Mouse (Mus musculus) gastrocnemius, postnatal 25 days (tissue): ENCODE data around the gene Pyy. TPM values are rescaled to one million over a fixed set of nuclear protein-coding genes. Genes with fewer than 3 reads are reported as not detected.

Source experiments
- DNase-seq: peaks from one replicate; pipeline ENCODE4 v3.0.0; 2022
- total RNA-seq, 2 experiments: library from RNA; stranded (reverse); gene quantifications; 1 replicate in 1 of 2; 2 replicates in 1 of 2; pipeline ENCODE4 v1.2.3; 2021

The Pyy gene
- total RNA-seq, 2 experiments from 2014 or later: not detected

DNA sequence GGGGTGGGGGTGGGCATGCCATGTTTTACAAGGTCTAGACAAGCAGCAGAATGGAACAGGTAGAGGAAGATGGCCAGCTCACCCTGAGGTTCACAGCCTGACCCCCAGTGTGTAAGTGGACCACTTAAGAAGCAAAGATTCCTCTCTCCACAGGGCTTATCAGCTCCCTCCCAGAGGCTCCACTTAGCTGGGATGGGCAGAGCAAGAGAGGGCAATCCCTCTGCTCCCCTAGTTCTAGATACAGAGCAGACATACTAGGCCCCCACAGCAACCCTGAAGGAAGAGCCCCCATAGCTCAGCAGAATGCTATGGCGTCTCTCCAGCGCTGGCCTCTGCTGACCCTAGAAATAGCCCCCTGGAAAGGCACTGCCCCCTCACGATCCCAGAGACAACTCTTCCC lies 12.0 kb downstream of the Pyy start:
- no peak for DNase-seq

DNA sequence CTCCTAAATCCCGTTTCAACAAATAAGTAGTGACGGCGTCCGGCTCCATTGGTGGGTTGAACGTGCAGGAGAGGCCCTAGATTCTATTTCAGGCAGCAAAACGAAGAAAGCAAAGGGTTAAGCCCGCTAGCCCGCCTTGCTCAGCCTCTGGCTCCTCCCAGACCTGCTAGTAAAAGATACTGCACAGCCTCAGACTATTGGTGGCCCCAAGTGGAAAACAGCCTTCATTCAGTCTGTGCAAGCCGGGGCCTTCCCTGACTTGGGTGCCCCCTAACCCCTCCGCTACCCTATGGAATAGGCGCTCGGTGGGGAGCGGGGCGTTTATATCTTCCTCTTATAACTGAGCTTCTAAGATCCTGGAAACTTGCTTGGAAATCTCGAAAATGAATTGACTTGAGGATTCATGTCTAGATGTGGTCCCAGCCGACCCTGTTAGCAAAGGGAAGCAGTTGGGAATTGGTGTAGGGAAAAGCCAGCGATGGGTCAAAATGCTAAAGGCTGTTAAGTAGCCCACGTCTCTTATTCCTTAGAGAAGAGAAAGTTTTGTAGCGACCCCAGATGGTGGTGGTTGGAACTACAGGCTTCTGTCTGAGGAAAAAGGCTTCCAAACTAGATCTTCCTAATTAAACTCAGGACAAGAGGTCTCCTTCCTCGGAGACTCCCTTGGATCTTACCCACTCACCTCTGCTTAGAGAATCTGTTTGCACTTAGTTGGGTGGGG lies 18.4 kb downstream of the Pyy start:
- DNase-seq: no peak

DNA sequence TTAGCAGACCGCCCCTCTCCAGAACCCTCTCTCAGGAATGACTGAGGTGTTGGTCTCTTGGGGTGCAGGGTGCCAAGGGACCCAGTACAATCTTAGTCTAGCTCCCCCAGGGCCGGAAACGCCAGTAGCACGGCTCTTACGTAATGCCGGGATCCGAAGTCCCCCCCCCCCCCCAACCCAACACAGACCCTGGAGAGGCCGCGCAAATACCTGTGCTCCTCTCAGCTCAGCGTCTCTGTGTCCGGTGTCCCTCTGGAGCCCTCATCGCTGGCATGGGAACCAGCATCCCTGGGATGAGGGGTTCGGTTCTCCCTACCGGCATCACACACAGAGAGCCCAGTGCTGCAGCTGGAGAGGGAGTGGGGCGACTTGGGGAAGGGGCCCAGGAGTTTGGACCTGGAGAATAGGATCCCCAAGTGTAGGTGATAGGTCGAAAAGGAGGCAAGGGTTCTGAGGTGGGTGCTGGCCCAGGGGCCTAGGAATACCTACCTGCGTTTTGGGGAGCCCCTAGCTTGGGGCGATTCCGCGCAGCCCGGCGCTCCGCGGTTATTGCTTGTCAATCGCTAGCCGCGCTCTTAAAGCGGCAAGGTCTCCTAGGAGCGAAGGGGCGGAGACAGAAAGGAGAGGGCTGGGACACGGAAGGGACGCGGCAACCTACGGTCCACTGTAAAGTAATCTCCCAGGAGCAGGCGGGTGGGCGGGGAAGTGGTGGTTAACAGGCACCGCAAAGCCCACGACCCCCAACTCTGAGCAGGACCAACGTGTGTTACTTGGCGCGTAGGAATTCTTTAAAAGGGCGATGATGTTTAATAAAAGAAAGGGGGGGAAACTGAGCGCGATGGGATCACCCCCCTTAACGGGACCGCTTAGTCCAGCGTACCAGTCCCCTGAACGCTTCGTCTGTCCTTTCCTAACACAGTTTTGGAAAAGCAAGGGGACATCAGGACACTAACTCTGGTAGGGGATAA lies 19.4 kb downstream of the Pyy start, which contains the start of gene Mpp2:
Gene Mpp2, minus strand, starts transcription at position 585 of the 968 bp plus-strand sequence.
- peak; percentile 36 for DNase-seq

DNA sequence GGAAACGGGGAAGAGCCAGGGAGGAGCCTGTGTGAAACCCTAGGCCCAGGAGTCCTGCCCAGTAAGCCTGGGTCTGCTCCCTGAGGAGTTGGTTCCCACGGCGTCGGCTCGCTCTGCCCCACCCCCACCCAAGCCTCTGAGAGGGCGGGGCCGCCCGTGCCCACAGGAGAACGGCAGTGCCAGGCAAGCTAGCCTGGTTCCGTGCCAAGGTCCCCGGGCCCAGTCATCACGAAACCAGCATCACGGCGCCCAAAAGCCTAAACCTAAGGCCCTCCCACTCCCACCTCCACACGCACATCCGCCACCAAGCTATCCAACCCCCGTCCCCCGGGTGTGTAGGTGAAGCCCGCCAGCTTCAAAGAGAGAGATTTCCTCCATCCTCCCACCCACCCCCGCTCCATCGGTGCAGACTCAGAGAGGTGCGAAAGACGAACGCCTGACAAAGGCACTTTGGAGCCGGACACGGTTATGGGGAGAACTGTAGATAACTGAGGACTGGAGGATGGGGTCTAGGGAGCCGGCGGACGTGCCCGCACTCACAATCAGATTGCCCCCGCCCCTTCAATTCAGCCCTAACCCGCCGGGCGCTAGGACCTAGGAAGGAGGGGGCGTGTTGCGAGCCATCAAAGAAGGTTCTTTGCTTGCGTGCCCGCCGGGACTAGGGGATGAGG lies 20.4 kb downstream of the Pyy start:
- peak; percentile 43 for DNase-seq

DNA sequence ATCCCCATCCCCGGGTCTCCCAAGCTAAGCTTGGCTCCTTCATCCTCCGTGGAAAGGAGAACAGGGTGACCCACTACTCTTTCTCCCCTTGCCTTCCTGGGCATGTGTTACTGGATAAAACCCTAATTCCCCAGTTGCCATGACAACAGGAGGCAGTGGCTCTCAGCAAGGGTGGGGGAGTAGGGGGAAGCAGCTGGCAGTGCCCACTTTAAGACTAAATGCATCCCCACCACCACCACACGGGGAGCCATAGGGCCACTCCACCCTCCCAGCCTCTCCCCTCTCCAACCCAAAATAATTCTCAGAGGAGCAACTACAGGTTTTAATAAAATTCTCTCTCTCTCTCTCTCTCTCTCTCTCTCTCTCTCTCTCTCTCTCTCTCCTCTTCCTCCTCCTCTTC lies 21.3 kb downstream of the Pyy start:
- DNase-seq: no peak

DNA sequence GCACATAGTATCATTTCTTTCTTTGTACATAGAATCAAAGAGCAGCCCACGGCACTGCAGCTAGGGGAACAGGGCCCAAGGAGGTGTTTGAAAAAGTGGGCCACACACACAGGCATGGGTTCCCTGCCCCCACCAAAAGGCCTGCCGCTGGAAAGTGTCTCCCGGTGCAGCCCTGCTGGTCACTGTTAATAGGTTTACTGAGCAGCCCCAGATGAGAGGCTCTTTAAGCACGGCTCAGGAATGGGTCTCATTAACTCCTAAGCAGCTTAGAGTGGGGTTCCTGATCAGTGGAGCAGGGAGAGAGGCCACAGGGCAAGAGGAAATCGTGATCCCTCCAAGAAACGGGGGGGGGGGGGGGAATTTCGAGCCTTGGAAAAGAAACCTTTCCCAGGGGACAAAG lies 23.5 kb downstream of the Pyy start:
- no peak for DNase-seq

DNA sequence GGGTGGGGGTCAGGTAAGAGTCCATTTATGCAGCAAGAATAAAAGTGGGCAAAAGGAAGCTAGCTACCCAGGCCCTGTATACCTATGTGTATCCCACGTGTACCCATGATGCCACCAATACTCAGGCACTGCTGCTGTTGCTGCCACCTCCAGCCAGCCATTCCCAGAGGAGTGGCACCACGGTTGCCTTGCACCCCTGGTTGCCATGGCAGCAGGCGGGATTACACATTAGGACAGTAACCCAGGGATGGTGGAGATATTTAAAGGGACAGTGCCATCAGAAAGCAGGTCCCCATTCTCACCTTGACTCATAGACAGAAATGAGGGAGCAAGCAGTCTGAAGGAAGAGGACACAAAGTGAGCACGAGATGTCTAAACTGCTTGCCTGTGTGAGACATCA lies 24.4 kb downstream of the Pyy start:
- no peak for DNase-seq

DNA sequence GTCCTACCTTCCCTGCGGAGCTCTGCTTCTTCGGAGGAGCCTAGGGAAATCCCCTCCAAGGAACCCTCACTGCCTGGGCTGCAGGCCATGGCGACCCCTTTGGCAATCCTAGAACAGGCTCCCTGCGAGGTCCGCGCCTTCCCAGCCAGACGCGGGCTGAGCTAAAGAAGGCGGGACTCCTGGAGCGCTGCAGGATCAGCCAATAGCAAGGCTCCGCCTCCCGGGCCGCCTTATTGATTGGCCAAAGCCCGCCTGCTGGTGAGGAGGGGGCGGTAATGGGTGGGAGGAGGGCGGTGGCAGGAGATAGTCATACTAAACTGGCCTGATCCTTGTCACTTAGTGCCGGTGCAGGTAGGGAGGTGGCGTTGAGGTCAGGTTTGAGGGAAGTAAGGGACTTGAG lies 25.3 kb downstream of the Pyy start:
- peak; percentile 46 for DNase-seq

DNA sequence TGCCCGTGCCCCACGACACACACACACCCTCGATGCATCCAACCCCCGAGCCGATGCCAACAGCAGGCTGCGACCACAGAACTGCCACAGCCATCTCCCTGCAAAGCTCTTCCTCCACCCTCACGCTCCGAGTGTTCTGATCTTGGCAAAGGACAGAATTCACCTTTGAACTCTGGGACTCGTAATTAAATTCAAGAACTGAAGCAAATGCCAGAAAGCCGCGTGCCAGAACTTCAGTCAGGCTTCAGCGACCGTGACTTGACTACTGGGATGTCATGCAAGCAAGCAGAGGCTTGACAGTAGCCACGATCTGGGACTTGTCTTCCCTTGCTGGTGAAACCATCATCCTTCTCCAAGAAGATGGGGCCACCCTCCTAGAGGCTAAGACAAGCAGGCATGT lies 33.9 kb downstream of the Pyy start:
- DNase-seq: no peak

DNA sequence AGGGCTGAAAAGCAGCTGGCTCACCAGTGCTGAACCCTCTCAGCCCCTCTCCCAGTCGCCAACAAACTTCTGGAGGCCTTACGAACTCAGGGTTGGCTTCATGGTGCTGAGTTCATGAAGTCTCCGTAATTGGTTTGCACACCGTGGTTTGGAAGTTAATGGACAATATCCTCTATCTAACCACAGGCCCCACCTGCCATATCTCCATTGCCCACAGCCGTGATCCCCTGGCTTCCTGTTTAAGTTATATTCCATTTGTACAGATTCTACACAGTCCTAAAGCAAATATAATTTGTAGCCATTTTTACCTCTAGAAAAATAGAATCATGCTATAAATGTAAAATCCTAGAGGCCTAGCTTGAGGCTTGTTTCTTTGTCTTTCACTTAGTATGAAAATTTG lies 34.9 kb downstream of the Pyy start:
- no peak for DNase-seq

DNA sequence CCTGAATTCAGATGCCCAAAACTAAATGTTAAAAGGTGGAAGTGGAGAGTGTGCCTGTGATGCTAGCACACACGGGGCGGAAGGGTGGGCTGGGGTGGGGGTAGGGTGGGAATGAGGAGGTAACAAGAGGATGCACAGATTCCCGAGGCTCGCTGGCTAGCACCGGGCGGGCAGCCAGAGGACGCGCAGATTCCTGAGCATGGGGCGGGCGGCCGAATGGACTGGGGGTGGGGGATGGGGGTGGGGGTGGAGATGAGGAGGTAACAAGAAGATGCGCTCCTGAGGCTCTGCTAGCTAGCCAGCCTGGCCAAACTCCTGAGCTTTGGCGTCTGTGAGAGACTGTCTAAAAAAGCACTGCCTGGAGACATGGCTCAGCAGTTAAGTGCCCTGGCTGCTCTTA lies 37.2 kb downstream of the Pyy start:
- no peak for DNase-seq

DNA sequence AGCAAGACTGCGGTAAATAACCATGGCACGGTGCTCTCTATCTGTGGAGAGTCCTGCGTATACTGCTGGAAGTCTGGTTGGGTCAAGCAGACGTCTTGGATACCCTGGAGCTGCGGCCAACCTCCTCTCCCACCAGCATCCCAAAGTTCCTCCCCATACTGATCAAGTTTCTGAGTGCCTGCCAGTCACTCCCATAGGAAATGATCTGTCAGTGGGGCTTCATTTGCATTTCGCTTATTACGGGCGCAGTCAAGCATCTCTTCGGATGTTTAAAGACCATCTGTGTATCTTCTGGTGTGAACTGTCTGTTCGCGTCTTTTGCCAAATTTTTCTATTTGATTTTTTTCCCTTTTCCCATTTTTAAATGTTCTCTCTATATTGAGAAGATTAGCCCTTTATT lies 38.0 kb downstream of the Pyy start:
- no peak for DNase-seq

DNA sequence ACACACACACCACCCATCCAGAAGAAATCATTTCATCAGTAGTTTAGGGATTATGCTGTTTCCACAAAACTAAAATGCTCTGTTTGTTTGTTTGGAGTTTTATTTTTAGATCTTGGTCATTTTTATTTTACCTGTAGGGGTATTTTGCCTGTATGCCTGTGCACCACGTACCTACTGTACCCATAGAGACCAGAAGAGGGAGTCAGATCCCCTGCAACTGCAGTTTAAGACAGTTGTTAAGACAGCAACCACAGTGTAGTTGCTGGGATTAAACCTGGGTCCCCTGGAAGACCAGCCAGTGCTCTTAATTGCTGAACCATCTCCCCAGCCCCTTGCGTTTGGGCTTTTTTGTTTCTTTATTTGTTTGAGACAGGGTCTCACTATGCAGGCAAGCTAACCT lies 38.7 kb downstream of the Pyy start:
- no peak for DNase-seq

DNA sequence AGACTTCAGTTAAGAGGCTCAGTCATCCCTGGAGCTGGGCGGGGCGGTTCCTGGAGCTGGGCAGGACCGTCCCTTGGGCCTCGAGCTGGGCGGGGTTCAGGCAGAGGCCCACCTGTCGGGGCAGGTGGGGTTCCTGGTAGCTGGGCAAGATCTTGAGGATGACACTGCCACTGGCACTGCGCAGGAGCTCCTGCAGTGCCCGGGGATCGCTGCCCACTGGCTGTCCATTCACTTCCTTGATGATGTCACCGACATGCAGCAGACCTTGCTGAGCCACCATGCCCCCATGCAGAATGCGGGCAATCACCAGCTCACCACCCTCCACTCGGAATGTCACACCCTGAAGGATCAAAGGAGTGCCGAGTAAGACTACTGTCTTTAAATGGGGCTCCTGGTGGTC lies 44.6 kb downstream of the Pyy start:
- DNase-seq: no peak

DNA sequence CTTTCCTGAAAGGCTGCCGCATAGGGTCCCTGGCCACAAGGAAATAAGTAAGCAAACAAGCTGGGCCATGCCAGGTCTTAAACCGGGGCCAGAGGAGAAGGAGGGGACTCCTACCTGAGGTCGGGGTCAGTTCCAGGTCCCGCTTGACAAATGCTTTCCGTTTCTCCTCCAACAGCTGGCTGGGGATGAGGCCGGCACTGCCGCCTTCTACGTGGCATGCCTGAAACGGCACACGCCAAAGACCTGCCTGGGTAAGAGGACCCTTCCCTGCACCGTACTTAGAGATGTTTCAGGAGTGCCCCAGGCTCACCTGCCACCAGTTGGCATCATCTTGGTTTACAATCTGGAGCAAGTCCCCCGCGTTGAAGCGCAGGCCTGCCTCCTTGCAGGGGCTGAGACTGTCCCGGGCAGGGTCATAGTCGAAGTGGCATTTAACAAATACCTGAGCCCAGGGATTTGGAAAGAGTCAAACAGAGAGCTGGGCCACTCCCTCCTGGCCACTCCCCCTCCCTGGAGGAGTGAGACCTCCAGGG lies 45.6 kb downstream of the Pyy start:
- no peak for DNase-seq

DNA sequence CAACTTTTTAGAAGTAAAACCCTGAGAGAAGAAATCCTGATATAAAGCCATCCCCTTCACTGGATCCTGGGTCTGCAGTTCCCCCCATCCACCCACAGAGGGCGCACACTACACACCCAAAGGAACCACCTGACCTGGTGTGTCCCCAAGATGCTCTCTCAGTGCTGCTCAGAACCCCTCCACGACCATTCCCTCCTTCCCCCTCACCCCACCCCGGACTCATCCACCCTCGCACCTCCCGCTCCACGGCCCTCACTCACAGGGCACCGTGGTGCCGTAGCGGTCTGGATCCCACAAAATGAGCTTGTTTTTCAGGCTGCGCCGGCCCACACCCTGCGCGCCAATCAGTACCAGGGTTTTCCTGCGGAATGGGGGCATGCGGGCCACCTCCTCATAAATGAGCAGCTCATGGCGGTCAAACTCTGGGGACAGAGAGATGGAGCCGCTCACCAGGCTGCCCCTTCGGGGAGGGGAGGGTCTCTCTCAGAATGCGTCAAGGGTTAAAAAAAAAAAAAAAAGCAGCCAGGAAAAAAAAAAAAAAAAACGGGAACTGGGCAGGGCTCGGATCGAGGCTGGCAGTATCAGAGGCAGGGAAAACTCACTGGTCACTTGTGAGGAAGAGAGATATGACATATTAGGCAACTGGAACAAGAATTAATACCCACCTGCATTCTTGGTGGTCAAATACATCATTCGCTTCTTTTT lies 46.2 kb downstream of the Pyy start:
- peak; percentile 69 for DNase-seq

Other genes with a start within 250 kb of the Pyy start
- gene Meox1, start 213.5 kb downstream of the Pyy start, total RNA-seq: 1 to 10 TPM; 3.5 to 6.1 TPM
- gene Sost, start 140.8 kb downstream of the Pyy start, total RNA-seq: not detected
- gene Cfap97d1, start 123.6 kb downstream of the Pyy start, total RNA-seq: not detected
- 100 to 1,000 TPM; 134 to 137 TPM for gene Dusp3, start 120.8 kb downstream of the Pyy start, total RNA-seq
- gene Mpp3, start 79.4 kb downstream of the Pyy start, total RNA-seq: 10 to 100 TPM; 17.6 to 29.5 TPM
- gene Cd300lg, start 66.3 kb downstream of the Pyy start, total RNA-seq: 10 to 100 TPM; 13.1 to 16.5 TPM
- 1 to 10 TPM; 1.2 to 2.1 TPM for gene Mpp2, start 19.3 kb downstream of the Pyy start, total RNA-seq
- not detected for gene Ppy, start 6.5 kb downstream of the Pyy start, total RNA-seq
- gene Nags, start 37.7 kb upstream of the Pyy start, total RNA-seq: not detected
- gene Tmem101, start 48.6 kb upstream of the Pyy start, total RNA-seq: 10 to 100 TPM in 1 of 2 experiments, 1 to 10 TPM in 1; 9.8 to 12.6 TPM
- 10 to 100 TPM; 79.7 to 84.2 TPM for gene Lsm12, start 77.5 kb upstream of the Pyy start, total RNA-seq
- 10 to 100 TPM; 37.8 to 44.5 TPM for gene G6pc3, start 81.8 kb upstream of the Pyy start, total RNA-seq
- gene Hdac5, start 122.3 kb upstream of the Pyy start, total RNA-seq: 10 to 100 TPM; 61.8 to 63.6 TPM
- not detected for gene BC030867, start 141.1 kb upstream of the Pyy start, total RNA-seq
- gene Asb16, start 160.9 kb upstream of the Pyy start, total RNA-seq: 10 to 100 TPM; 70.0 to 71.3 TPM
- gene Tmub2, start 177.1 kb upstream of the Pyy start, total RNA-seq: 10 to 100 TPM; 11.5 to 14.6 TPM
- gene Atxn7l3, start 188.8 kb upstream of the Pyy start, total RNA-seq: 10 to 100 TPM; 12.4 to 13.1 TPM
- gene Ubtf, start 211.9 kb upstream of the Pyy start, total RNA-seq: 10 to 100 TPM; 36.6 to 37.8 TPM